Mouse (Mus musculus) spleen, embryonic (tissue): ENCODE data around the gene Cdc42se1.

Experiments used
- CTCF ChIA-PET: fragments of 350-600 bp; sonication (Branson Sonifier 250); formaldehyde crosslinking; loops from one replicate; lab custom pipeline; 2022; lab: Charles Lee

Gene Cdc42se1

GRCm38 (mm10) chr3:95228148-95228893 lies at the start of gene Cdc42se1:
Cdc42se1 (plus strand) TSS chr3:95228732.
- CTCF ChIA-PET = interaction anchor here (2.2 kb wide), 1 partner anchor 11 kb away, joined by 6 read pairs; the partner anchor contains the start of gene Gabpb2

DNA sequence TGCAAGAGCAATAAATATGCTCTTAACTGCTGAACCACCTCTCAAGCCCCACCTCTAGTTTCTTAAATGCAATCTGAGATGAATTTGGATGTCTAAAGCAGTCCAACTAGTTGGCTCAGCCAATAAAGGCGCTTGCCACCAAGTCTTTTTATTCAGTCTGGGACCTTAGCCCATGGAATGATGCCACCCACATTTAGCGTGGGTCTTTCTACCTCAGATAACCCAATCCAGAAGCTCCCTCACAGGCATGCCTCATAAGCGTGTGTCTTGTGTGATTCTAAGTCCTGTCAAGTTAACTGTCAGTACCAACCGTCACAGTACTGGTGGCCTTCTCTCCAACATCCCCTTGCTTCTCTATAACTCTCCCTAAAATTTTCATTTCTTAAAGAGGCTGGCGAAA lies 49.6 kb upstream of the Cdc42se1 start:
- CTCF ChIA-PET = no interaction called here

GRCm38 (mm10) chr3:95179890-95180289 lies 48.6 kb upstream of the Cdc42se1 start:
- CTCF ChIA-PET = no interaction called here

DNA sequence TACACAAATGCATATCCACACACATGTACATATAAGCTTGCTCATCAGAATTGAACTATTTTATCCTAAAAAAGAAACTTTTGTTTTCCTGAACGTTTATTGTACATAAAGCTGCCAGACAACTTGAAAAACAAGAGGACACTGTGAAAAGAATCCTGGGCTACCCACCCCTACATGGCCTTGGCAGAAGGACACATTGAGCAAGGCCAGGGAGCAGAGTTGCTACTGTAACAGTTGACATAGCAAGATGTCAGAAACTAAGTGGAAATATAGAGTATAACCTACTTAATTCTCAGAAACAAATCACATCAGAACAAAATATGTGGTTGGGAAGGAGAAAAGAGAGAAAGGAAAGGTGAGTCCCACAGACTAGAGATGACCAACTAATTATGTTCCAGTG lies 46.7 kb upstream of the Cdc42se1 start:
- CTCF ChIA-PET = no interaction called here

DNA sequence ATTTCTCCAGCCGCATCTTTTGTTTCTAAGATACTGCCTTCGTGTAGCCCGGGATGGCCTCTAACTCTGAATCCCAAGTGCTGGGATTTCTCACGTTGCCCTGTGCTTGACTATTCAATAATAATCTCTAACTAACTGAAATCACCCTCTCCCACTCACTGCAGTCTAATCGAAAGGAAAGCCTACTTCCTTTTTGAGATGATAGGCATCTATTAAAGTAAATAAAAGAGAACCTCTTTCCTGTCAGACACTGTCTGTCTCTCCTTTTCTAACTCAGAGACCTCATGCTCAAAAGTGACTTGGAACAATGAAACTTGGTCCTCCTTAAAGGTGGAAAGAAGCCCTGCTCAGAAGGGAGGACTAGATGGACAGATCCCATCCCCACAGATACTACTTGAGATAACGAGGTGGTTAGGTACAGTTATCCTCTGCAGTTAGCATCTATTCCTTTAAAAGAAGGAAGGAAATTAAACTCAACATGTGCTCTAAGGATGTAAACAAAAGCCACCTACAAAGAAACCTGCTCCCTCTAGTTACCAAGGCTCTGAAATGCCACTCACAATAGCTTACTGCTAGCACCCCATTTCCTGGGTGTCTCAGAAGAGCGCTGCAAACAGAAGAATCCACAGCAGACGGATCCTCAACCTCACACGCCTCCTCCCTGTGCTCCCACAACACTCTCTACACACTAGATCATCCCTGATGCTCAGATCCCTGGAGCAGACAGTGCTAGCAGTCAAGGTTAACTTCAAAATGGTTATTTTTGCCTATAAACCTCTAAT lies 43.5 kb upstream of the Cdc42se1 start:
- CTCF ChIA-PET = interaction anchor here (0.6 kb wide), 1 partner anchor 132 kb away, joined by 5 read pairs; no protein-coding TSS in a partner anchor

- CTCF ChIA-PET = no interaction called here
Observed at GRCm38 (mm10) chr3:95186100-95186499, 42.4 kb upstream of the Cdc42se1 start.

DNA sequence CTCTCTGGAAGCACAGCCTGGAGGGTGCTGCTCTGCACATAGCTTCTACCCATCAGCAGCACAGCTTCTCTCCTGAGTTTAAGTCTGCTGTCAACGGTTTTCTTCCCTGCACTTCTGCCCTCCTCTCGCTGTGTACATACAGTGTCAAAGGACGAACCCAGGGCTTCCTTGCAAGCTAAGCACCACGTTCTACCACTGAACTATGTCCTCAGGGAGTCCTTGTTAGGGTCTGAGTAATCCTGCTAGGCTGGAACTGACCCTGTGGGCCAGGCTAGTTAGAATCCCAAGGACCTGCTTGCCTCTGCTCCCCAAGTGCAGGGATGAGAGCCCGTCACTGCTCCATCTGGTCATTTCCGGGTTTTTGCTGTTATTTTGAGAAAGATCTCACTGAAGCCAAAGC lies 41.6 kb upstream of the Cdc42se1 start:
- CTCF ChIA-PET = no interaction called here

GRCm38 (mm10) chr3:95194721-95195135 lies 33.8 kb upstream of the Cdc42se1 start:
- CTCF ChIA-PET = no interaction called here

DNA sequence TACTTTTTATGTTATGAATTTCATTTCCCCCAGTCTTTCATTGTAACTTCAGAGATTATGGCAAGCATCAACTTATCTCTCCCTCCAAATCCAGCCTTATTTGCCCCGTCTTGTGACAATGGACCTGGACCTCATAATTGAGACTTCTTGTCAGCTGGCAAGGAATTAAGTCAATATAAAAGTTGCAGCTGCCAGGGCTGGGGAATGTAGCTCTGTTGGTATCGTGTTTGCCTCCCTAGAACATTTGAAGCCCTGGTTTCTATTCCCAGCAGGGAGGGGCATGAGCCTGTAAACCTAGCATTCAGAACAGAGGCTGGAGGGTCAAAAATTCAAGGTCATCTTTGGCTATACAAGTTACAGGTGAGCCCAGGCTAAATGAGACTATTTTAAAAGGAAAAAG lies 32.8 kb upstream of the Cdc42se1 start:
- CTCF ChIA-PET = no interaction called here

DNA sequence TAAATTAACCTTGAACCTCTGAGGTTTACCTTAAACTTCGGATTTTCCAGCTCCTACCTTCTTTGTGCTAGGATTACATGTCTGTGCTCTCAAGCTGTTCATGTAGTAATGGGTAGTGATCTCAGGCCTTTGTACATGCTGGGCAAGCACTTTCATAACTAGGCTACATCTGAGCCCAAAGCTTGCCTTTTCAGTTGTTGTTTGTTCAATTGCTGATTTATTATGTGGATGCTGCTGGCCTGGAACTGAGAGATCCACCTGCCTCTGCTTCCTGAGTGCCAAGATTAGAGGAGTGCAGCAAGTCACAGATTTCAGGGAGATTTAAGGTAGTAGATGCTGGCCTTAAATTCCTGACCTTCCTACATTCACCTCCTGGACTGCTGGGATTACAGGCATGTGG lies 29.4 kb upstream of the Cdc42se1 start:
- CTCF ChIA-PET = no interaction called here

GRCm38 (mm10) chr3:95200132-95200531 lies 28.4 kb upstream of the Cdc42se1 start:
- CTCF ChIA-PET = no interaction called here

- CTCF ChIA-PET = no interaction called here
Observed at GRCm38 (mm10) chr3:95200562-95200961, 28.0 kb upstream of the Cdc42se1 start.

- CTCF ChIA-PET = no interaction called here
Observed at GRCm38 (mm10) chr3:95203880-95204279, 24.7 kb upstream of the Cdc42se1 start.

- CTCF ChIA-PET = no interaction called here
Observed at GRCm38 (mm10) chr3:95208286-95208685, 20.2 kb upstream of the Cdc42se1 start.

- CTCF ChIA-PET = interaction anchor here (1.5 kb wide), 1 partner anchor 21 kb away, joined by 3 read pairs; no protein-coding TSS in a partner anchor
Observed at GRCm38 (mm10) chr3:95210585-95210984, 17.9 kb upstream of the Cdc42se1 start.

- CTCF ChIA-PET = interaction anchor here (0.7 to 0.8 kb wide), 3 partner anchors 19 to 49 kb away, joined by 8 to 10 read pairs (median 9); no protein-coding TSS in a partner anchor
Observed at GRCm38 (mm10) chr3:95212889-95213608, 15.5 kb upstream of the Cdc42se1 start.

DNA sequence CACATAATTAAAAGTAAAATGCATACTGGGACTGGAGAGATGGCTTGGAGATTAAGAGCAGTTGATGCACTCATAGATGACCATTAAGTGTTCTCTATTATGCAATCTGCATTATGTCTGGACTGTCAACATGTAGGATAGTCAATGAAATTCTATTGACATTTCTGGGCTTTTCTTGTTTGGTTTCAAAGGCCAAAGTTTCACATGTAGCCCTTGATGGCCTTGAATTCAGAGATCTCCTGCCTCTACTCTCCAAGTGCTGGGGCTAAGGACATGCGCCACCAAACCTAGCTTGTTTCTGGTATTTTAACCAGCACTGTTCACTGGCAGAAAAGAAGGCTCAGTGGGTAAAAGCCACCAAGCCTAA lies 14.9 kb upstream of the Cdc42se1 start:
- CTCF ChIA-PET = interaction anchor here (0.8 kb wide), 1 partner anchor 20 kb away, joined by 8 read pairs; no protein-coding TSS in a partner anchor

GRCm38 (mm10) chr3:95216655-95217254 lies 11.8 kb upstream of the Cdc42se1 start:
- CTCF ChIA-PET = interaction anchor here (0.6 to 1.8 kb wide), 3 partner anchors 11 to 383 kb away, joined by 4 to 11 read pairs (median 6); no protein-coding TSS in a partner anchor

- CTCF ChIA-PET = interaction anchor here (0.6 to 1.8 kb wide), 3 partner anchors 10 to 384 kb away, joined by 4 to 11 read pairs (median 6); no protein-coding TSS in a partner anchor
Observed at GRCm38 (mm10) chr3:95217255-95218134, 11.0 kb upstream of the Cdc42se1 start, which contains the start of gene Gabpb2. Gabpb2 (minus strand) TSS chr3:95217916.
